Mouse (Mus musculus) kidney, embryonic 15.5 days (tissue): ENCODE data around the gene Fastkd2. TPM values are rescaled to one million over a fixed set of nuclear protein-coding genes. Genes with fewer than 3 reads are reported as not detected.
A peak's percentile ranks its signal among the peaks of the same experiment; 100 is the strongest.

Source experiments
- ATAC-seq: fragments of 200-750 bp; cut with Nextera tagmentation; replicated peaks from 2 replicates; pipeline ENCODE4 v1.8.0; 2017; ENCODE audit warnings: moderate TSS enrichment; ENCODE audit not compliant: low FRiP score
- H3K27ac ChIP-seq: fragments of 300-500 bp; sonication (generic); 2 replicates; pipeline ENCODE4 v1.5.1; 2015; ENCODE audit warnings: mild to moderate bottlenecking, inconsistent platforms
- H3K27me3 ChIP-seq: fragments of 300-500 bp; sonication (generic); 2 replicates; pipeline ENCODE4 v1.6.1; 2015; ENCODE audit warnings: inconsistent platforms
- H3K36me3 ChIP-seq: fragments of 300-500 bp; sonication (generic); 2 replicates; pipeline ENCODE4 v1.6.1; 2015; ENCODE audit warnings: inconsistent platforms
- H3K4me1 ChIP-seq: fragments of 300-500 bp; sonication (generic); 2 replicates; pipeline ENCODE4 v1.6.1; 2015; ENCODE audit warnings: inconsistent platforms
- H3K4me2 ChIP-seq: fragments of 300-500 bp; sonication (generic); 2 replicates; pipeline ENCODE4 v1.6.1; 2015; ENCODE audit warnings: moderate library complexity, mild to moderate bottlenecking, inconsistent platforms
- H3K4me3 ChIP-seq: fragments of 300-500 bp; sonication (generic); replicated peaks from 2 replicates; pipeline ENCODE4 v1.5.1; 2015; ENCODE audit warnings: mild to moderate bottlenecking, inconsistent platforms
- H3K9ac ChIP-seq: fragments of 300-500 bp; sonication (generic); 2 replicates; pipeline ENCODE4 v1.6.1; 2015; ENCODE audit warnings: mild to moderate bottlenecking, inconsistent platforms
- H3K9me3 ChIP-seq: fragments of 300-500 bp; sonication (generic); replicated peaks from 2 replicates; pipeline ENCODE4 v1.6.1; 2016; ENCODE audit warnings: inconsistent platforms
- WGBS: fragments of 180-500 bp; shearing (Covaris S2); methylation state at CpG from one replicate; pipeline ENCODE4 v1.1.7; 2015; ENCODE audit warnings: mixed read lengths; 5-methylcytosine and 5-hydroxymethylcytosine counted together
- polyA plus RNA-seq: library from polyadenylated mRNA; unstranded; fragments of >200 nt; fragmentation: Nextera tagmentation; extraction: Ambion mirVana; gene quantifications from 2 replicates; pipeline ENCODE4 v1.2.1, GENCODE M21; 2015

Gene Fastkd2
- polyA plus RNA-seq, 1 experiment from 2014 or later = 65.4 TPM

DNA sequence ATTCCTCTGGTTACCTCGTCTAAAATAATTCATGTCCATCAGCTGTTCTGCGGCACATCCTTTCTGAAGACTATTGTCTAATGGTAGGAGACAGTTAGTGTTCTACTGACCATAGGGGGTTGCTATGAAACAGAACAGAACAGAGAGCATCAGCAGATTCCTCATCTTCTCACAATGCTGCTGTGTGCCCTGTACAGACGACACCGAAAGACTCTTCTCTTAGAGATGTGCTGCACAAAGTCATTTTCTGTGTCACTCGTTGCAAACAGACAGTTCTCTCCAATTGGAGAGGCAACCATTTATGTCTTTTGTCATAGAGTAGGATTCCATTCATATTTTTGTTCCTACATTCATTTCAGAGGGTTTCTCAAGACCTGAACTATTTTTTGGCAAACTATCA, 38.8 kb downstream of the Fastkd2 start, which contains the start of gene 4933402D24Rik:
Gene 4933402D24Rik (minus strand): TSS at position 101 of the 400 bp plus-strand sequence.
- ATAC-seq = no peak
- Histone ChIP-seq H3K27ac (peak within 1 kb of the TSS; percentile 4; the same call in 1 of the 2 replicates), H3K27me3 (no peaks in the 10 kb centered on the region)

DNA sequence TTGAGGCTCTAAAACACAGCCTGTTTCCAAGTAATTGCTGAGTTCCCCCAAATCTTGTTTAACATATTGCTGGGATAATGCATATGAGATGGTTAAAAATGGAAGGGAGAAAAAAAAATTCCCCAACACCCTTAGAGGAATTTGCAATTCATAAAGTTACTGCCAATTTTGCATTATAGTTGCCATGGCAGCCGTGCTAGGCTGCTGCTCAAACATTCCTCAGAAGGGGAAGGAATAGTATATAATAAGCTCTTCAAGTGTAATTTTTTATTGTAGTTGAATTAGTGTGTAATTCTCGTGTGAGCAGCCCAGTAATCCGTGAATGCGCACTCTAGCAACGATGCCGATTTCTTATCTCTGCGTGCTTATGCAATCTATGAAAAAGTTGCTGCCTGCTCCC, 39.9 kb downstream of the Fastkd2 start:
- 83% methylated on average over 7 of the region's 7 CpGs for WGBS
- Histone ChIP-seq H3K4me1 (0 out of 2 replicates have a peak, but pooled peaks cover 7% of the 10 kb centered on the region), H3K36me3 (no peaks in the 10 kb centered on the region), H3K9ac (no peak overlapping the region), H3K4me3 (no peak overlapping the region), H3K4me2 (no peak overlapping the region), H3K9me3 (no peaks in the 10 kb centered on the region), H3K27me3 (no peaks in the 10 kb centered on the region), H3K27ac (no peak overlapping the region)
- no peak for ATAC-seq

More for the DNA sequence above, 38.8 kb downstream of the Fastkd2 start, which contains the start of gene 4933402D24Rik:
- no peak within 1 kb of the TSS for H3K4me2 ChIP-seq
- H3K4me3 ChIP-seq = no peak within 1 kb of the TSS
- H3K9me3 ChIP-seq = no peaks in the 10 kb centered on the region
- no peaks in the 10 kb centered on the region for H3K36me3 ChIP-seq
- H3K4me1 ChIP-seq = 0 out of 2 replicates have a peak, but pooled peaks cover 7% of the 10 kb centered on the region
- H3K9ac ChIP-seq = no peak within 1 kb of the TSS
- 76% methylated on average over 5 of the region's 5 CpGs for WGBS

DNA sequence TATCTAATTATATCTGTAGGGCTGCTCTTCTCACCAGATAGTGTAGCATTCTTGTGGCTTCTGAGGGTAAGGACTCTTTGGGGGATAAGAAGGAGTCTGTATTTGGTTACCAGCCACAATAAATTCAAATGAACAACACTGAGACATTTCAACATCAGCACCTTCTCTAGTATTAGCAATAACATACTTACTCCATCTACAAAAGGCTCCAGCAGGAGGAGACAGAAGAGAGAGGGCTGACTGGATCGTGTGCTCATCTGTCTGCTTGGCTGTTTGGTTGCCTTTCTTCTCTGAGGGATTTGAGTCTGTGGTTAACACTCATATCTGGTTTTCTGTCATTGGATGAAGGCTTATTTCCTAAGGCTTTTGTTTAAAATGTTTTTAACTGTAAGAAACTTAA, 46.0 kb downstream of the Fastkd2 start:
- Histone ChIP-seq H3K9me3 (no peaks in the 10 kb centered on the region), H3K4me2 (no peak overlapping the region), H3K4me1 (no peaks in the 10 kb centered on the region), H3K9ac (no peak overlapping the region), H3K27me3 (no peaks in the 10 kb centered on the region), H3K36me3 (no peaks in the 10 kb centered on the region), H3K27ac (no peak overlapping the region), H3K4me3 (no peak overlapping the region)
- no peak for ATAC-seq
- 33% methylated on average over 1 of the region's 1 CpGs for WGBS

DNA sequence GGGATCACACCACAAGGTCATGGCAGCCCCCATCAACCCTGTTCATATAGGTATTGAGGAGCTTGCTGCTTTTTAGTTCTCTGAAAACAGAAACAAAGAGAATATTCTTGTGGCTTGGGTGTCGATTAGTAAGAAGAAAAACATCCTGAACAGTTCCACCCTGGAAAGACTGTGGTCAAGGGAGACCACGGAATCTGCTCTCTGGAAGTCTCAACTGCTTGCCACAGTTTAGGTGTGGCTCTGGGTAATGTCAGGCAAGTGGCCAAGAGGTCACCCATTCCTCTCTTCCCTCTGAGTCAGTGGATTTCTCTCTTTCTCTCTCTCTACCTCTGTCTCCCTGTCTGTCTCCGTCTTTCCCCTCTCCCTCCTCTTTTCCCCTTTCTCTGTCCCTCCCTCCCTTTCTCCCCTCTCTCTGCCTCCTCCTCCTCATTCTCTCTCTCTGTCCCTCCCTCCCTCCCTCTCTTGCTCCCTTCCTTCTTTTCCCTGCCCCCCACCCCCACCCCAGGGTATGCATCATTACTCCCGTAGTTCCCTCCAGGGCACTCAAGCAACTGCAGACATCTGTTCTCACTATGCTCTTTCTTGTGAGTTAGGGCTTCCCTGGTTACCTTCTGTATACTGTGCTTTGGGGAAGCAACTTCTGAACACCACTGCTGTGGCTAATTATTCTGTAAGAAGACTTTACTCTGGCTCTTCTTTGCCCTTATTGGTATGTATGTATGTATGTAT, 46.7 kb downstream of the Fastkd2 start:
- H3K9me3 ChIP-seq = no peaks in the 10 kb centered on the region
- H3K36me3 ChIP-seq = no peaks in the 10 kb centered on the region
- 30% methylated on average over 4 of the region's 4 CpGs for WGBS
- no peaks in the 10 kb centered on the region for H3K27me3 ChIP-seq
- H3K4me2 ChIP-seq = no peak overlapping the region
- no peak for ATAC-seq
- H3K4me3 ChIP-seq = no peak overlapping the region
- H3K4me1 ChIP-seq = no peaks in the 10 kb centered on the region
- H3K9ac ChIP-seq = no peak overlapping the region
- no peak overlapping the region for H3K27ac ChIP-seq

DNA sequence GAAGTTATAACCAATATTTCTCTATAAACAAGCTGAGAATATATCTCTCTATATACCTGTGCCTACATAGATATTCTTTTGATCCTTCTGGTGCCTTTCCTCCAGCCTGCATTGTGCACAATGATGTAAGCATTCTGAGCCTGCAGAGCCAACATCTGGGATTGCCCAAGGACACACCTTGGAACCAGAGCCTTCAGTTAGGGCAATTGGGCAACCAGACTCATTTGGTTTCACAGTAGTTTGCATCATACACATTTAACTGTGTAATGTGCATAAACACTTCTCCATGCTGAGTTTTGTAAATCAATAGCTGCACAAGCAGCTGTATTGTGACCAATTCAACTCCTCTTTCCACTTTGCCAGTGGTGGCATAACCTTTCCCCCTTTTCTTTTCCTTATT, 63.9 kb downstream of the Fastkd2 start:
- Histone ChIP-seq H3K27me3 (no peaks in the 10 kb centered on the region), H3K27ac (no peak overlapping the region), H3K36me3 (no peaks in the 10 kb centered on the region), H3K4me1 (no peaks in the 10 kb centered on the region), H3K4me3 (no peak overlapping the region), H3K4me2 (no peak overlapping the region), H3K9me3 (no peaks in the 10 kb centered on the region), H3K9ac (no peak overlapping the region)
- no peak for ATAC-seq

Other genes with a start within 250 kb of the Fastkd2 start
- gene Gm39653, start 114.6 kb upstream of the Fastkd2 start, polyA plus RNA-seq = not detected in 2 replicates
- gene Dytn, start 43.7 kb upstream of the Fastkd2 start, polyA plus RNA-seq = not detected in 2 replicates
- gene Mdh1b, start 296 bp upstream of the Fastkd2 start, polyA plus RNA-seq = 0.13 and 0.23 TPM in 2 replicates
- 0.09 TPM in 1 of 2 replicates, not detected in the other for gene 4933402D24Rik, start 38.7 kb downstream of the Fastkd2 start, polyA plus RNA-seq